Mouse (Mus musculus) frontal cortex, adult 2 months (tissue): ENCODE data around the gene Cadm3. TPM values are rescaled to one million over a fixed set of nuclear protein-coding genes. Genes with fewer than 3 reads are reported as not detected.

Experiments
- DNase-seq, 2 experiments: peaks; one replicate each; pipeline ENCODE4 v3.0.0; 2022; ENCODE audit warnings: low spot score in 1 of 2; ENCODE audit errors: extremely low spot score in 1 of 2
- polyA plus RNA-seq: library from polyadenylated mRNA; depleted of rRNA; stranded (reverse); fragments of >200 nt; gene quantifications from 2 replicates; pipeline ENCODE4 v1.2.3, GENCODE M21; 2012; rRNA removed

The Cadm3 gene
- polyA plus RNA-seq: 360 and 371 TPM in 2 replicates

- peak in 1 of 2 experiments; percentile 83 for DNase-seq
These were observed at the start of gene Cadm3 for GRCm38 (mm10) chr1:173367356-173368046. Cadm3 (minus strand) TSS chr1:173367695.

- DNase-seq: no peak
These were observed 47.1 kb upstream of the Cadm3 start for GRCm38 (mm10) chr1:173414631-173415030.

- DNase-seq: no peak
These were observed 44.4 kb upstream of the Cadm3 start for GRCm38 (mm10) chr1:173411863-173412262.

GRCm38 (mm10) chr1:173409066-173409465 is 41.6 kb upstream of the Cadm3 start:
- no peak for DNase-seq

- no peak for DNase-seq
These were observed 37.3 kb upstream of the Cadm3 start for GRCm38 (mm10) chr1:173404696-173405309.

GRCm38 (mm10) chr1:173398323-173398970 is 31.0 kb upstream of the Cadm3 start:
- peak; percentile 40 to 91 for DNase-seq

- no peak for DNase-seq
These were observed 24.3 kb upstream of the Cadm3 start for GRCm38 (mm10) chr1:173391754-173392153.

- DNase-seq: peak; percentile 95 to 99
These were observed 22.5 kb upstream of the Cadm3 start for GRCm38 (mm10) chr1:173389901-173390401.

GRCm38 (mm10) chr1:173389431-173389830 is 21.9 kb upstream of the Cadm3 start:
- no peak for DNase-seq

- DNase-seq: peak in 1 of 2 experiments; percentile 48
These were observed 13.9 kb upstream of the Cadm3 start for GRCm38 (mm10) chr1:173381436-173381835.

- peak; percentile 52 to 88 for DNase-seq
These were observed 10.1 kb upstream of the Cadm3 start for GRCm38 (mm10) chr1:173377380-173378112.

- DNase-seq: no peak
These were observed 6.5 kb upstream of the Cadm3 start for GRCm38 (mm10) chr1:173374020-173374419.

GRCm38 (mm10) chr1:173371586-173371985 is 4.1 kb upstream of the Cadm3 start:
- DNase-seq: no peak

GRCm38 (mm10) chr1:173370456-173370855 is 3.0 kb upstream of the Cadm3 start:
- no peak for DNase-seq

GRCm38 (mm10) chr1:173369611-173370010 is 2.1 kb upstream of the Cadm3 start:
- DNase-seq: no peak

GRCm38 (mm10) chr1:173366701-173367355 is 667 bp downstream of the Cadm3 start:
- DNase-seq: peak in 1 of 2 experiments; percentile 65

GRCm38 (mm10) chr1:173365970-173366409 is 1.5 kb downstream of the Cadm3 start:
- peak in 1 of 2 experiments; percentile 35 for DNase-seq

GRCm38 (mm10) chr1:173364125-173364800 is 3.2 kb downstream of the Cadm3 start:
- DNase-seq: no peak

- DNase-seq: no peak
These were observed 4.1 kb downstream of the Cadm3 start for GRCm38 (mm10) chr1:173363436-173363835.

GRCm38 (mm10) chr1:173361651-173362050 is 5.8 kb downstream of the Cadm3 start:
- DNase-seq: no peak
